Mouse (Mus musculus): ENCODE measurements at regions not wholly inside any gene's neighbourhood (a gene's known extent, or its start where the extent isn't known, plus 50 kb on each side); places are given as distances from the start of the nearest gene placed in this dataset.

DNA sequence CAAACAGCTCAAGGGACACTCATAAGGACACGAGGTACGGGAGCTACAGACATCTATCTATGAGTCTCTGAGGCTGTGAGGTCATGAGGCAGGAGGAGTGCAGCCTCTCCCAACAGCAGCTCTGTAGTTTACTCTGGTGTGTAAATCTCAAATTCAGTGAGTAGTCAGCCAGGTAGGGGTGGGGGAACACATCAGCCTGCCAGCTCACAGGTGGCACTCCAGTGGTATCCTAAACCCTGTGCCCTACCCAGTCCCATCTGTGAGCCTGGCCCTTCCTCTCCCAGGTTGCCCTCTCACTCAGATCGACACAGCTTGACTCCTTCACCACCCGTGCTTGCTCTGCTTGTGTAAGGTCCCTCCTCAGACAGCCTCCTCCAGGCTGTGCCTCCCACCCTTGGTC, 202.2 kb downstream of the Sipa1l2 start:
- DNase-seq, result no peak

DNA sequence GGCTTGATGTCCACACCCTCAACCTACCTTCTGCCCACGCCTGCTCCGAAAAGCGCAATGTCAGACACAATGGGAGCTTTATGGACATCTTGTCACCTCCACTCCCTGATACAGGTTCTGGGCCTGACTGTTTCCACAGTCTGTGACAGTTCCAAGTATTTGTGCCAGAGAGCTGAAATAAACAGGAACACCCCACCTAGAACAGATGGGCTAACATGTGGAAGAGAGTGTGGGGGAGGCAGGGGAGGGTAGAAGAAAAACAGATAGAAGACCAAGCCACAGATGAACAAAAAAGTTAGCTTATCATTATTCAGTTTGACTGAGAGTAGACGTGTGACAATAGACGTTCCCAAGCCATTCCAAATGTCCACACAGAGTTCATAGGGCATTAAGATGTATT, 204.6 kb downstream of the Sipa1l2 start:
- no peak for DNase-seq

DNA sequence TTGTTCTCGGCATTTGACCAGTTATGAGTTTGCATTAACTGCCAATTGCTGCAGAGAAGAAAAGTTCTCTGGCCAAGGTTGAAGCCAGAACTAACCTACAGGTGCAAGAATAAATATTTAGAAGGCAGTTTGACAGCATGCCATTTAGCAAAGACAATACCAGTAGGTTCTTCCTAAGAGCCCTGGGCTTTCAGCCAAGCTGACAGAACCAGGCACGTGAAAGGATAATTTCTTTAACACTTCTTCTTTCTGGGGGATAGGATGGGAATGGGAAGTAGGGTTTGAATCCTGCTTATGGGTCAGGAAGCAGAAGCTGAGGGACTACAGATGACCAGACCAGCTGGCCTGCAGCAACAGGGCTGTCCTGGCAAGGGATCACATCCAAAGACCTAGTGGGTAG, 210.2 kb downstream of the Sipa1l2 start:
- DNase-seq, result no peak

DNA sequence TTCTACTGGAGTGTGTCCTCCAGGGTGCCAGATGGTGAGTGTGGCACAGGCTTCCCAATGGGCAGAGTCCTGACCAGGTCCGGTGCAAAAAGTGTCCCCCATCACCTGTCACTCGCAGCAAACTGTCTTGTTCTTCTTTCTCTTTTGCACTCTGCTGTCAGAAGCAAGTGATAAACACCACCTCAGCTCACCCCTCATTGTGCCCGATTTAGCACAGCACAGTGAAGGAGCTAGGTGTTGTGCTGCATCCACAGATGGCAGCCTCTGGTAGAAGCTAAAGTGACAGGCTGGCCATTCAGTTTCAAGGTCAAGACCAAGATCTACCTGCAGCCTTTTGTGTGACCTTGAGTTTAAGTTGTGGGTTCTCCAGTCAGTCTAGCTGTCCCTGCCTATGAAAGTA, 211.8 kb downstream of the Sipa1l2 start:
- DNase-seq, result no peak

DNA sequence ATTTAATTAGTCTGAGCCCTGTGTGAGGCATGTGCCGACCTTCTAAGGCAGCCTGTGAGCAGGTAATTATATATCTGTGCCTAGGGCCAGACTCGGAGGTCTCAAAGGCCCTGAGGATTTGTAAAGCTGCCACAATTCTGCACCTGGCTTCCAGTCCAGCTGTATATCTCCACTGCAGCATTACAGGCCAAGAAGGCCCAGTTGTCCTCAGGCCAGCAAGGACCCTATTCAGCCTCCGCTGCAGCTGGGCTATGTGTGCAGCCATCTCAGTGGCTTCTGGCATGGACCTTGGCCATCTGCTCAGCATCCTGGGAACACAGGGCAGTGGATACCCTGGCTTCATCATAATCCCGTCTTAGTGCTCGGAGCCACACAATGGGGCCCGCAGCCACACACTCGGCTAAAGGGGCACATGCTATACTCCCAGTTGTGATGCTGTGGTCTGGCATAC, 214.5 kb downstream of the Sipa1l2 start:
- DNase-seq, result no peak

DNA sequence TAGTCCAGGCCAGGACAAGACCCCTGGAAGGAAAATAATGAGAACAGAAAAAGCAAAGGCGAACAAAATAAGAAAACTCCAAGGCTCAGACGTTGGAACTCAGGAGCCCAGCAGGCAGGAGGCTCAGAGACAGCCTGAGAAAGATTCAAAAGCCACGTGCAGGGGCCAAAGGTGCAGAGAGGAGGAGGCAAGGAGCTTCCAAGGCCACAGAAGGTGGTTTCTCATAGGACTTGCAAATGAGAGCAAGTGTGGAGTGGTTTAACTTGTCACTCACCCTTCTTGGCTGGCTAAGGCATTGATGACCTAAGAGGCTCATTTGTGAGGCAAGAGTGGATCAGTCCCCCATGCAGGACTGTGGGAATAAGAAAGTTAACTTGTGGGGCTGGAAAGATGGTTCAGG, 217.3 kb downstream of the Sipa1l2 start:
- DNase-seq, result no peak

DNA sequence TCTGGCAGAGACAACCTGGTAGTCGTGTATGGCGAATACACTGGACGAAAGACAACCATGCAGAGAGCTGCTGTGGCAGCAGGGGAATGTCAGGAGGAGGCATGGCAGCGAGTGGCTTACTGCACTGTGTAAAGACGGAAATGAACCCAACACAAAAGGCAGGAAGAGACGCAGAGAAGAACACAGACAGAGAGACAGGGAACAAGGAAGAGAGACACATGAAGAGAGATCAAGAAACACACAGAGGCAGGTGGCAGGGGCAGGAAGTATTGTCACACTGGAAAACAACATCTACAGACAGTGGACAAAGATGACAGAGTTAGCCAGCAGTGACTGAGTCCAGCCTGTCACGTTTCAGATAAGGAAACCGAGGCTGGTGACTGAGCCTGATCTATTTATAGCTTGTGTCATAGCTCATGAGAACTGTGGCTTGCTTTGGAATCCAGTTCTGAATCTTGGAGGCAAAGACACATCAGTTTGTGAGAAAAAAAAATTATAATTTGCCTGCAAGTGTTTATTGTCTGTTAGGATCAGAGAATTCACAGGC, 218.0 kb downstream of the Sipa1l2 start:
- no peak for DNase-seq

DNA sequence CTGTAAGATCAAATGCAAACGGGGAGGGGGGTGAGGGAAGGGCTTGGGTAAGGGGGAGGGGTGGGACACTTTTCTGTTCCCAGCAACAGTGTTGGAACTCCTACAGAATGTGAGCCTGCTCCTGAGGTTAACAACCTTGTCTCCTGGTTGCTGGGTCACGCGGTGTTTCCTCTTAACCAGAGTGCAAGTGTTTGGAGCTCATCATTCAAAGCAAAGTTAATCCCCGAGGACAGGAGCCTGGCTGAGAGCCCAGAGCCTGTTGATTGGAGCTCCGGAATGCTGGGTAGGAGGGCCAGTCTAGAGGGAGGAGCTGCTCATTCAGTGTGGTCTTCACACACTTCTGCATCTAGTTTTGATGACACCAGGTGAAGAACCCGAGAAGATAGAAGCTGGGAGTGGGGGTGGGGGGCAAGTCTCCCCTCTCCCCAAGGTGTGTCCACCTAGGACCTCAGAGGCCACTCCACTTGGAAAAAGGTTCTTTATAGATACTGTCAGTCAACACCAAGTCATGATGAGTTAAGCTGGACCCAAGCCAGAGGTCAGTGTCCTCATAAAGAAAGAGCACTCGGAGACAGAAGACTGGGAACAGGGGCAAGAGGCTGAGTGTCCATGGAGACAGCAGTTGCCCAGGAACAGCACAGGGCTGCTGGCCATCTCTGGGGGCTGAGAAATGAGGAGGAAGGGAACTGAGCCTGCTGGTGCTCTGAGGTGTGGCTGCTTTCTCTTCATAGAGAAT, 220.2 kb downstream of the Sipa1l2 start:
- peak; percentile 40 for DNase-seq

DNA sequence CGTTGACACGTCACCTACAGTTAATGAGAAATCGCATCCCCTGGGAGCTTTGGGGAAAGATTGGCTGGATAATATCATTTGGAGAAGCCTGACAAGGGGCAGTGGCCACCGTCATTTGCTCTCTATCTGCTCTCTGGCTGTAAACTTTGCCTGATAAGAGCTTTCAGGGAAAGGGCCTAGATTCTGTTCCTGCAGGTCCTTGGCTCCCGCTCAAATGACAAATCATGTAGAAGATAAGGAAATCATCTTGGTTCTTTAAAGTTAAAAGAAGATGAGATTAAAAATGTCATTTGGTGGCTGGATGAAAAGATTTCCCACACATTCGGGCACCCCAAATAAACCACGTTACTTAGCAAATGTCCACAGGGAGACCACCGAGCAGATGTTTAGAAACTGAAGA, 223.4 kb downstream of the Sipa1l2 start:
- no peak for DNase-seq

DNA sequence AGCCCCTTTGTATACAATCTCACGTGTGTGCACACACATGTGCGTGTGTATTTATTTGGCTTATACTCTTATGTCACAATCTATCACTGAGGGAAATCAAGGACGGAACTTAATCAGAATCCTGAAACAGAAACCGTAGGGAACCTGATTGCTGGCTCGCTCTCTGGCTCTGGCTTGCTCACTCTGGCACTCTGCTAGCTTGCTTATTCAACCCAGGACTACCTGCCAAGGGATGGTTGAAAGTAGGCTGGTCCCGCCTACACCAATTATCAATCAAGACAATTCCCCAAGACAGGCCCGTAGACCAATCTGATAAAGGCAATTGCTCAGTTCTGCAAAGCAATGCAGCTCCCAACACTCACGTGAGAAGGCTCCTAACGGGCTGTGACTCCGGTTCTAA, 224.0 kb downstream of the Sipa1l2 start:
- no peak for DNase-seq

DNA sequence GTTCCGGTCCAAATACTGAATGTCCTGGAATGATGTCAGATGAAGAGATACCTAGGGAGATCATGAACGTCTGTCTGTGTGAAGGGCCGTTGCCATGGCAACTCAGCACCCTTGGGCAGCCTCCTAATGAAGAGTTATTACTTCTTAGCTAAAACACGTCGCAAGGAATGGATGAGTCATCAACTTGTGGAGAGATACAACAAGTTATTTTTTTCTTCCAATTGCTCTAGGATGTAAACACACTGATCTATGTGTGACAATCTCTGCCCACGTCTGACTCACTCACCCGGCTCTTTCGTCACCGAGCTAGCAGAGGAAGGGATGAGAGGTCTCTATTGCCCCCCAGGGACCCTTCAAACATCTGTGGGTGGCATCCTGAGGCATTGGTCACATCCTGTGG, 225.7 kb downstream of the Sipa1l2 start:
- no peak for DNase-seq

DNA sequence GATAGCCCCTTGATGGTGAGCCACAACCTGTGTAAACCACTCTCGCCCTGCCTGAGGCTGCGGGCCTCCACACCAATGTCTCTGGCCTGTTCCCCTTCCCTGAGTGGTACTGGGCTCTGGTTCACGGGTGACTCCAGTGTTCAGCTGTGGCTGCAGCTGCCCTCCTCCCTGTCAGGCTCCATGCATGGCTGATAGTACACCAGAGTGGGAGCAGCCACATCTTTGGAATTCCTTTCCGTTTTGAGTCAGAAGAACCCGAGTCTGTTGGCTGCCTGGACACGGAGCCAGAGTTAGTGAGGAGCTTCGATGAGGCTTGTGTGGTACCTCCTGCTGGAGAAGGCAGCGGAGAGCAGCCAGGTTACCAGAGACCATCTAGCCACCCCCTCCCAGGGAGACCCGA, 227.1 kb downstream of the Sipa1l2 start:
- DNase-seq, result no peak

DNA sequence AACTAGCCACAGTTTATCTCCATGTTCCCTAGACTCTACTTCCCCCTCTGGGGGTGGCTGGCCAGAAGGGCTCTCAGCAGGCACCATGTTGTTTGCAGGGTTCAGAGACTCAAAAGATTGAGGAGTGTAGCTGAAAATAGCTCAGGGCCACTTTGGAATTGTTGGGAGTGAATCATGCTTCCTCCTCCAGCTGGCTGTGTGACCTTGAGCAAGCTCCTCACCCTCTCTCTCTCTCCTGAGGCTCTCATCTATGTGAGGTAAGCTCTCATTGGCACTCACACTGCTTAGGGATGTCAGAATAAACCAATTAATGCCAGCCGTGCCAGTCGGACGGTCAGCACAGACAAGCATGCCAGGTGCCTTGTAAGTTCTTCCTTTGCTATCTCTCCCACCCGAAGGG, 228.0 kb downstream of the Sipa1l2 start:
- DNase-seq, result peak; percentile 27

DNA sequence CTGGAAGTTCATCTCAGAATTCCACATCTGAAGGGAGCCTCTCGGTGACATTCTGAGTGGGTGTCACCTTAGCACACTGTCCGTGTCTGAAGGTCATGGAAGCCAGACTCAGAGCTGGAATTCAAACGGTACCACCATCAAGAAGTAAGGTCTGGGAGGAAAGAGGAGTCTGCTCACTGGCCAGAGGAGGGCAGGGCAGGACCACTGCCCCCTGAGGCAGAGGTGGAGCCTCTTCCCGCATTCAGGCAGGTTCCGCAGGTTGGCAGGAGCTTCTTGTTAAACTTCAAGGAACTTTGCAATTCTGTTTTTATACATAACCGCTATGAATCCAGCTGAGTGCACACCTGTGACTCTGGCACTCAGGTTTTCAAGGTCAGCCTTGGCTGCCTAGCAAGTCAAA, 231.4 kb downstream of the Sipa1l2 start:
- DNase-seq, result no peak

DNA sequence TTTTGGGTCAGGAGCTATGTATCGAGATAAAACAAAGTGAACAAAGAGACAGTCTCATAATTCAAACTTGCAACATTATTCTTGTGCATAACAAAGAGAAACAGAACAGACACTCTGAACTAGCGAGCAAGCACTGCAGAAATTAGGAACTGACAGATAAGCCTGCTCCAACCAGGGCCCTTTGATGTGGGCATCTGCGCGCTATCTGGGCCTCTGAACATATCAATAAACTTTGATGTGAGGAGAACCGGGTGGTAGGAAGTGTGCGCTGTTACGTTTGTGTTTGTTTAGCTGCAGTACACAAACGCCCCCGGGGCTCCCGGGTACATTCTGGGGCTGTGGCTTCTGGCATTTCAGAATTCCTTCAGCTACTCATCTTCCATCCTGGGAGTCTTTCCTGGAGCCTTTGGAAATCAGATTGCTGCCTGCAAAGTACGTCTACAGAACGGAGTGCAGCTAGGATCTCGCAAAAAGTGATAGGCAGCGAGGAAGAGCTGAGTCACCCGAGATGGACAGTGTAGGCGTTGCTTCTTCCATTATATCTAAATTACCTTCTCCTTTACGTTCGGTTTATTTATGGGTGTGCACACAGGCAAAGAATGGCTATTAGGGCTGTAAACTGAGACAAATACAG, 232.0 kb downstream of the Sipa1l2 start:
- no peak for DNase-seq

DNA sequence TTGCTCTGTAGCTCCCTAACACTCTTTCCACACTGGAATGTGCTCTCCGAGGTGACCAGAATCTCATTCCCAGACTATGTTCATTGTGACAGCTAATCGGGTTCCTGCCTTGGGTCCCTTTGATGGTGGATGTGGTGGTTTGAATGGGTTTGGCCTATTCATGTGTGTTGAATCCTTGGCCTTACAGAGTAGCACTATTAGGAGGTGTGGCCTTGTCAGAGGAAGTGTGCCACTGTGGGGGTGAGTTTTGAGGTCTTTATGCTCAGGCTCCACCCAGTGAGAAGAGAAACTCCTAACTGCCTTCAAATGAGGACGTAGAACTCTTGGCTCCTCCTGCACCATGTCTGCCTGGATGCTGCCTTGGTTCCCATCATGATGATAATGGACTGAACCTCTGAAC, 232.8 kb downstream of the Sipa1l2 start:
- DNase-seq, result no peak

DNA sequence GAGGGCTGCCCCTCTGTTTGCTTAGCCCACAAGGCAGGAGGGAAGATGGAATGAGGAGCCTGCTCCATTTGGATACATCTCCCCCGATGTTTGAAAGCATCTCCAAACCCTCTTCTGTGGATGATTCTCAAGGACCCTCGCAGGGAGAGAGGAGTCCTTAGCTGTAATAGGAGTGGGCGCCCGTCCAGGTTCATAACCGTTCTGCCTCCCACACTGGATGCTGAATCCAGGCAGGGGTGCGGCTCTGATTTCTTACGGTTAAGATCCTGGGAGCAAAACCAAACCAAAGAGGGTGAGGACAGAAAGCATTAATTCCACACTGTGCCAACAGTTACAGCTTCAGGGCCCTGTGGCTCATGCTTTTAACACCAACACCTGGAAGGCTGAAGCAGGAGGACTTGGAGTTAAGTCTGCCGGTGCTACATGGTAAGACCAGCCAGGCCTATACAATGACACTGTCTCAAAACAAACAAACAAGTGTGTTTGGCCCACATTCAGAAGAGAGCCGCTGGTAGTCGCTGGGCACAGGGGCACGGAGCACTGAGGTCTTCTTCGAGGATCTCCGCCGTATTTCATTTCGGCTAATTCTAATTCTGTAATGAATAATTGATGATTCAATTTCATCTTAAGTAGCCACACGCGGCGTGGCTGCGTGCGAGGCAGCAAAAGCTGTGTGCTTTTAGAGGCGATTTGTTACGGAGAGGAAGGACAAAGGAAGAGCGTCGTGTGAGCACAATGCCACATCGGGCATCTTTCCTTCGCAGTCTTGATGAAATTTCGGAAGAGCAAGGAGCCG, 233.8 kb downstream of the Sipa1l2 start:
- no peak for DNase-seq

DNA sequence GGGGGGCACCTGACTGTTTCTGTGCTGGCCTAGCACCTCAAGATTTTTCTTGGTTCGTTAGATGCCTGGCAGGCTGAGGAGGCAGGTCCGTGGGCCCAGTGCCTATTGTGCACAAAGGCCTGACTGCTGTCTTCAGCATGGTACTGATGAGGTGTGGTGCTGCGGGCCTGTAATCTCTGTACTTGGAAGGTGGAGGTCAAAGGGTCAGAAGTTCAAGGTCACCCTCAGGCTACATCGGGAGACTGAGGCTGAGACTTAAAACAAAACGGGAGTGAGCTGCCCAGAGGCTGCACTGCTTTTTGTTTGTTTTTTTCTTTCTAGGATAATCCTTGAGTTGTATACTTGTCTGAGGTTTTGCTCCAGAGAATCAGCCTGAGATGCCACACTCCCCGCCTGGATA, 234.4 kb downstream of the Sipa1l2 start:
- no peak for DNase-seq

DNA sequence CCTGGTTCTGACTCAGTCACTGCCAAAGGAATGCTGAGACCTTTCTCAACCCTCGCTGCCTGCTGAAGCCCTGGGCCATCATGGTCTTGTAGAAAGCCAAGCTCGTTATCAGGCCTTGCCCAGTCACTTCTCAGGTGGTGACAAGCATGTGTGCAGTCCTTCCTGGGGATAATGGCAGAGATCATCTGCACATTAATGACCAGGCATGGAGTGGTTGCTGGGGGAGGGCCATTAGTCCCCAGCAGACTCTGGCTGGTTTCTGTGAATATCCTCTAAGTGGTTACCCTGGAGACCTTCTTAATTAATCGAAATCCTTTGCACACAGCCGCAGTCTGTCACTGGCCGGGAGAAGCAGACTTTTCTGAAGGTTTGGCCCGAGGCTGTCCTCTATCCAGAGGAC, 239.0 kb downstream of the Sipa1l2 start:
- DNase-seq, result no peak

DNA sequence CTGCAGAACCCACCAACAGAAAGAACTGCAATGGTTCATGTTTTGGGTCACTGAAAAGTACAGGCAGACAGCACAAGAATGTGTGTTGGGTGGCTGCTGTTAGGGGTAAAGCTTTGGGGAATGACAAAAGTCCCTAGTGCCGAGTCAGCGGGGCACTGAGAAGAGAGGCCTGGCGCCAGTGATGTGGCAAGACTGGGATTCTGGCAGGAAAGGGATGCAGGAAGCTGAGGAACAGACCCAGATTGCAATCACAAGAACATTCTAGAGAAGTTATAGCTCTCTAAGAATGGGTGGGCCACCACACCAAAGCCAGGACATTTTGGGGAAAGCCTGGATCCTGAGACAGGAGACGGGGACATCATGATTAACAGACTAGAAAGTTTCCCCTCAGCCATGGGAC, 241.0 kb downstream of the Sipa1l2 start:
- DNase-seq, result no peak

DNA sequence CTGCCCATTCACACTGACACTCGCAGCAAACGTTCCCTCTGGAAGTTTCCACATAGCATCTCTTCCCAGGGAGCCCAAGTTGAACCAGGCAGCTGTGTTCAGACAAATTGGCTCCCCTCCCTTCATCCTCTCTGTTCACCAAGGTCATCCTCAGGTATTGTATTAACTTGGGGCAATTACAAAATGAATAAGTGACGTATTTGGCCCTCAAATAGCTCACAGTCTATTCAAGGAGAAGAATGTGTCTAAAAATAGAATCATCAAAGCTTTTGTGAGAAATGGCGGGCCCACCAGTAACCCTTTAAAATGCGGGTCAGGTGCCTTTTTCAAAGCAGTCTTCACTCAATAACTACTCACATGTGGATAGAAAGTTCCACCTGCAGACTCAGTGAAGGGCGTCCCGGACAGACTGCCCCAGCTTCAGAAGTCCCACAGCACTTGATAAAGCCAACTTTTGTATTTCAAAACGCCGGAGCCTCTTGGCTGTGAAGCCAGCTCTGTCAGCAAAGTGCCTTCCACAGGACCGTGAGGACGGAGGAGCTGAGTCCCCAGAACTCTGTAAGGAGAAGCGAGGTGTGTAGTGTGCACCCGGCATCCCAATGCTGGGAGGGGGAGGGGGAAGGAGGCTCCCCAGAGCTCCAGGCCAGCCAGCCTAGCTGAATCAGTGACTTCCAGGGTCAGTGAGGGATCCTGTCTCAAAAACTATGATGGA, 241.9 kb downstream of the Sipa1l2 start:
- DNase-seq, result no peak

DNA sequence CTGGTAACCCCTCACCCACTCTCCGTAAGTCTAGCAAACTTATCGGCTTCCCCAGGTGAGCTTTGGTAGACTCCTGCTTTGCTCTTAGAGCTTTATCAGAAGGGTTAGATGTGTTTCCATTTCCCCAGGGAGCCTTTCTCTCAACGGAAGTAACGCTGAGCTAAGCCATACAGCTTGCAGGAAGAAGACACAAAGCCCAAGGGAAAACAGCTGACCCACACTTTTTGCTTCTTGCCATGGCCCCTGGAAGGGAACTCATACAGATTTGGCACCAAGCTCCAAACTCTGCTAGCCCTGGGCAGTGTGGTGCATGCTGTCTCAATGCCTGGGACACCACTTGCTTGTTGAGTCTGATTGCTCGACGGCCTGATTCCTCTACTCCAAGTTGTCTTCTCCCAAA, 242.6 kb downstream of the Sipa1l2 start:
- no peak for DNase-seq

DNA sequence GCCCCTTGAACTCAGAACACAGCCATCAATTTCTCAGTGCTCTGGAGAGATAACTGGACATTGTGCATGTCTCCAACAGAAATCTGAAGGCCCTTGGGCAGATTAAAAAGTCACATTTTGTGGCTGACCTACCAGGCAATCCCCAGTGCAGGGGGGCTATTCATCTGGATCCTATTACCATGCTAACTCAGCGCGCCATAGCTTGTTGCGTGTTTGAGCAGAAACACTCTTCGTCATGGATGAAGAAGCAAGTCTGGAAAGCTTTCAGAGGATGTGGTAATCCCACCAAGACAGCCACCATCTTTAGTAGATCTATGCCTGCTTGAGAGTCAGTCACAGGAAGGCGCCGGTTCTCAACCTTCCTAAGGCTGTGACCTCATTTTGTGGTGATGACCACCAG, 243.9 kb downstream of the Sipa1l2 start:
- no peak for DNase-seq
